Mouse (Mus musculus): ENCODE data around the gene Olfr1053. TPM values are rescaled to one million over a fixed set of nuclear protein-coding genes. Genes with fewer than 3 reads are reported as not detected.

Gene Olfr1053
- polyA plus RNA-seq, 1 experiment from 2014 or later: not detected

Other genes with a start within 250 kb of the Olfr1053 start
- not detected in 2 replicates for gene Olfr1036, start 241.3 kb downstream of the Olfr1053 start, polyA plus RNA-seq (2014; fragmentation: Nextera tagmentation; extraction: Ambion mirVana)
- not detected in 2 replicates for gene Olfr1037, start 227.9 kb downstream of the Olfr1053 start, polyA plus RNA-seq (2014; fragmentation: Nextera tagmentation; extraction: Ambion mirVana)
- gene Olfr1039, start 179.4 kb downstream of the Olfr1053 start, polyA plus RNA-seq (2014; fragmentation: Nextera tagmentation; extraction: Ambion mirVana): not detected in 2 replicates
- gene Olfr1040, start 168.6 kb downstream of the Olfr1053 start, polyA plus RNA-seq (2014; fragmentation: Nextera tagmentation; extraction: Ambion mirVana): not detected in 2 replicates
- not detected in 2 replicates for gene Olfr1042, start 153.4 kb downstream of the Olfr1053 start, polyA plus RNA-seq (2014; fragmentation: Nextera tagmentation; extraction: Ambion mirVana)
- gene Olfr1043, start 147.8 kb downstream of the Olfr1053 start, polyA plus RNA-seq (2014; fragmentation: Nextera tagmentation; extraction: Ambion mirVana): not detected in 2 replicates
- gene Olfr1044, start 137.5 kb downstream of the Olfr1053 start, polyA plus RNA-seq (2014; fragmentation: Nextera tagmentation; extraction: Ambion mirVana): not detected in 2 replicates
- not detected in 2 replicates for gene Olfr52, start 129.6 kb downstream of the Olfr1053 start, polyA plus RNA-seq (2014; fragmentation: Nextera tagmentation; extraction: Ambion mirVana)
- gene Olfr1045, start 112.3 kb downstream of the Olfr1053 start, polyA plus RNA-seq (2014; fragmentation: Nextera tagmentation; extraction: Ambion mirVana): not detected in 2 replicates
- gene Olfr1046, start 96.0 kb downstream of the Olfr1053 start, polyA plus RNA-seq (2014; fragmentation: Nextera tagmentation; extraction: Ambion mirVana): not detected in 2 replicates
- gene Olfr1047, start 83.9 kb downstream of the Olfr1053 start, polyA plus RNA-seq (2014; fragmentation: Nextera tagmentation; extraction: Ambion mirVana): not detected in 2 replicates
- not detected in 2 replicates for gene Olfr1048, start 75.0 kb downstream of the Olfr1053 start, polyA plus RNA-seq (2014; fragmentation: Nextera tagmentation; extraction: Ambion mirVana)
- gene Olfr1049, start 57.0 kb downstream of the Olfr1053 start, polyA plus RNA-seq (2014; fragmentation: Nextera tagmentation; extraction: Ambion mirVana): not detected in 2 replicates
- not detected in 2 replicates for gene Olfr1051, start 36.2 kb downstream of the Olfr1053 start, polyA plus RNA-seq (2014; fragmentation: Nextera tagmentation; extraction: Ambion mirVana)
- not detected in 2 replicates for gene Olfr1052, start 22.8 kb downstream of the Olfr1053 start, polyA plus RNA-seq (2014; fragmentation: Nextera tagmentation; extraction: Ambion mirVana)
- not detected in 2 replicates for gene Olfr1054, start 20.1 kb upstream of the Olfr1053 start, polyA plus RNA-seq (2014; fragmentation: Nextera tagmentation; extraction: Ambion mirVana)
- not detected in 2 replicates for gene Olfr1055, start 35.0 kb upstream of the Olfr1053 start, polyA plus RNA-seq (2014; fragmentation: Nextera tagmentation; extraction: Ambion mirVana)
- not detected in 2 replicates for gene Olfr1056, start 47.2 kb upstream of the Olfr1053 start, polyA plus RNA-seq (2014; fragmentation: Nextera tagmentation; extraction: Ambion mirVana)
- gene Olfr1057, start 63.1 kb upstream of the Olfr1053 start, polyA plus RNA-seq (2014; fragmentation: Nextera tagmentation; extraction: Ambion mirVana): not detected in 2 replicates
- not detected in 2 replicates for gene Olfr1058, start 73.3 kb upstream of the Olfr1053 start, polyA plus RNA-seq (2014; fragmentation: Nextera tagmentation; extraction: Ambion mirVana)
- not detected in 2 replicates for gene Olfr1061, start 98.8 kb upstream of the Olfr1053 start, polyA plus RNA-seq (2014; fragmentation: Nextera tagmentation; extraction: Ambion mirVana)
- not detected in 2 replicates for gene Olfr1062, start 111.5 kb upstream of the Olfr1053 start, polyA plus RNA-seq (2014; fragmentation: Nextera tagmentation; extraction: Ambion mirVana)
- not detected in 2 replicates for gene Olfr1065, start 135.3 kb upstream of the Olfr1053 start, polyA plus RNA-seq (2014; fragmentation: Nextera tagmentation; extraction: Ambion mirVana)
- not detected in 2 replicates for gene Olfr1066, start 141.0 kb upstream of the Olfr1053 start, polyA plus RNA-seq (2014; fragmentation: Nextera tagmentation; extraction: Ambion mirVana)
- gene Olfr228, start 172.1 kb upstream of the Olfr1053 start, polyA plus RNA-seq (2014; fragmentation: Nextera tagmentation; extraction: Ambion mirVana): not detected in 2 replicates
- not detected in 2 replicates for gene Olfr1076, start 193.2 kb upstream of the Olfr1053 start, polyA plus RNA-seq (2014; fragmentation: Nextera tagmentation; extraction: Ambion mirVana)
- gene Olfr1079, start 227.2 kb upstream of the Olfr1053 start, polyA plus RNA-seq (2014; fragmentation: Nextera tagmentation; extraction: Ambion mirVana): not detected in 2 replicates
- not detected in 2 replicates for gene Olfr1080, start 243.0 kb upstream of the Olfr1053 start, polyA plus RNA-seq (2014; fragmentation: Nextera tagmentation; extraction: Ambion mirVana)